Mouse (Mus musculus): ENCODE data around the gene Pvr.

Gene Pvr

DNA sequence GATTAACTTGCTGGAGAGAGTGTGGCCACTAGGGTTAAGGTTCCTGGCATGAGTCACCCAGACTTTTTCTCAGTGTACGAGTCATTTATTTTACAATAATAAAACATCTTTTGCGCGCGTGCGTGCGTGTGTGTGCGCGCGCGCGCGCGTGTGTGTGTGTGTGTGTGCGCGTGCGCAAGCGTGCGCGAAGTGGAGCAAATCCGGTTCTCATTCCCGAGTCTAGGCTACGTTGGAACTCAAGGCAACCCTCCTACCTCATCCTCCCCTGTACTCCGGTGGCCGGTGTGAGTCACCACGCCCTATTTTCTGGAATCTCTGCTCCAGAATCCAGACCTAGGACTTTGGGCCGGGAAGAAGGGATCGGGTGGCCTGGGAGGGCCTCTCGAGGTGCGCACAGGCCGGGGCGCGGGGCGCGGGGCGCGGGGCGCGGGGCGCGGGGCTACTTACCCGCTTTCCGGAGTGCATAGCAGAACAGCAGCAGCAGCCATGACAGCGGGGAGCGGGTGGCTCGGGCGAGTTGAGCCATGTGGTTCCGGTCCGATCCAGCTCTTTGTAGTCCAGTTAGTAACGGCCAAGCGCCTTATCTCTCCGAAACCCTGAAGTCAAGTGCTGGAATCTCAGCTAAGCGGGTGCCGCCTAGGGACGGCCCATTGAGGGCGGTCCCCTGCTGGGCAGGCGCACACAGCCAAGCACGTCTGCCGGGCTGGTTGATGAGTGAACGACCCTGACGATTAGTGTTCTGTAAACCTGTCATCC is at the start of gene Pvr:
Gene Pvr (minus strand): TSS at position 655 of the 756 bp plus-strand sequence.
- DNase-seq, result peak; percentile 86

DNA sequence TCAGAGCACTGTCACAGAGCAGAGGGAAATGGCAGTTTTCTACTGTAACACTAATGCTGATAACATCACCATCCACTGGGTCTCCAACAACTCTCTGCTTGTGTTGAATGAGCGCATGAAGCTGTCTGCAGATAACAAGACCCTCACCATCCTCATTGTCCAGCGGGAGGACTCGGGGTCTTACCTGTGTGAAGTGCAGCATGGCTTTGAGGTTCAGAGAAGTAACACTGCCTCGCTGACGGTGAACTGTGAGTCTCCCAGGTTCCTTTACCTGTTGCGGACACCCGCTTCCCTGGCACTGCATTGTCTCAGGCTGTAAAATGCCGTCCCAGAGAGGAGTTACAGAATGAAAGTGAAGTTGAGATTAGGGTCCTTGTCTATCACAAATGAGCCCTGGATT is 49.2 kb upstream of the Pvr start:
- no peak for DNase-seq

DNA sequence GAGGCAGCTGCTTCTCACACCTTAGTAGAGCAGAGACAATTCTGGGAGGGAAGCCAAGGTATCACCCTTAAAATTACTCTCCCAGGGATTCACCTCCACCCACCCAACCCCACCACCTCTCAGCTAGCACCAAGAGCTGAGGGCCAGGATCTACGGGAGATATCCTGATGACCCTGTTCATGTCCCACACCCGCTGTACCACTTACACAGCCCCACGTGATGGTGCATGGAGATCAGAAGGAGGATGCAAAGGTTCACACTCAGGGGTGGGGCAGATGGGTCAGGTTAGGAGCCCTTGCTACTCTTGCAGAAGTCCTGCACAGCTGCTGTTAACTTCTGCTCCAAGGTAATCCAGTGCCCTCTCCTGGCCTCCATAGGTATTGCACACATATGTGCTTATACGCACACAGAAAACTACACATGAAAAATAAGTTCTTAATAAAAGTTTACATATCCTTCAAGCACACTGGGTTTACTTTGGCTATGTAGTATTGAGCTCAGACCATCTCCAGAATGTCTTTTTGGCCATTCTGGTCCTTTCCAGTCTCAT is 48.7 kb upstream of the Pvr start:
- no peak for DNase-seq

DNA sequence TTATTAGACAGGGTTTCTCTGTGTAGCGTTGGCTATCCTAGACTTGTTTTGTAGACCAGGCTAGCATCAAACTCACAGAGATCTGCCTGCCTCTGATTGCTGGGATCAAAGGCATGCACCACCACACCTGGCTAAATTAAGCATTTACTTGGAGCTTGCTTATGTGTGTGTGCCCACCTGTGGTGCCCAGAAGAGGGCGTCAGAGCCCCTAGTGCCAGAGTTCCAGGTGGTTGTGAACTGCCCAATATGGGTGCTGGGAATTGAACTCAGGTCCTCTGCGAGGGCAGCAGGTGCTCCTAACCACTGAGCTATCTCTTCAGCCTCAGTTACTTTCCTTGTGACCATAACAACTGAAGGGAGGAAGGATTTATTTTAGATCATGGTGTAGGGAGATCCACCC is 48.1 kb upstream of the Pvr start:
- no peak for DNase-seq

DNA sequence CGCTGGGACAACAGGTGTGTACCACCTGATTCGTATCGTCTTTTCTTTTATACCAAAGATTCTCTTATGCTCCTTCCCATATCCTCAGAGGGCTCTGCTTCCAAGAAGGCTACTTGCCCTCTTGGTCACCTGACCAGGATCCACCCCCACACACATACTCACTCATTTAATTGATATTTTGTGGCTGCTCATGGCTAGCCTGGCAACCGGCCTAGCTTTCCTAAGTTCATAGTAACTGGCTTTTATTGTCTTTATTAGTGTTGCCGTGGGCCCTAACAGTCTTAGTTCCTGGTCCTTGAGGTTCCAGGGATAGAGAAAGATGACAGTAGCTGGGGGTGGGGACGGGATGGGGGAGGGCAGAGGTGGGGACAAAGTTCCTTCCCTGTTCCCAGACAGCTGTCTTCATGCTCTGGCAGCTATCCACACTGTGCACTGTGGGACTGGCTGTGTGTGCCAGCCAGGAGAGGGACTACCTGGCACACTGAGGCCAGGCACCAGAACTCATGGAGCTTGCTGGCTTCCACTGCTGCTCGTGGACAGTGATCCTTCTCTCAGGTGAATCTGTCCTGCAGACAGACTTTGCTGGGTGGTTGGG is 44.1 kb upstream of the Pvr start, which contains the start of gene Ceacam20:
Gene Ceacam20 (plus strand): TSS at position 428 of the 595 bp plus-strand sequence.
- DNase-seq, result no peak

DNA sequence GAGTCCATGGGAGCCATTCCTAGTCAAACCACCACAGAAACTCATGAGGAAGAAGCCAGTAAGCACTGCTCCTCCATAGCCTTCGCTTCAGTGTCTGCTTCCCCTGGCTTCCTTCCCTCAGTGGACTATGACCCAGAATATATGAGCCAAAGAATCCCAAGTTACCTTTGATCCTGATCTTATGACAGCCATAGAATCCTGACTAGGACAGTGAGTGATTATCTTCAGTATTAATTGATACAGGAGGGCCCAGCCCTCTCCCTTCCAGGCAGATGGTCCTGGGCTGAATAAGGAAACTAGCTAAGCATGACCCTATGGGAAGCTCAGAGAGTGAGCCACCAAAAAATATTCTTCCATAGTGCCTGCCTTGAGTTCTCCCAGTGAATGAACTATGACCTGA is 41.5 kb upstream of the Pvr start:
- DNase-seq, result no peak

DNA sequence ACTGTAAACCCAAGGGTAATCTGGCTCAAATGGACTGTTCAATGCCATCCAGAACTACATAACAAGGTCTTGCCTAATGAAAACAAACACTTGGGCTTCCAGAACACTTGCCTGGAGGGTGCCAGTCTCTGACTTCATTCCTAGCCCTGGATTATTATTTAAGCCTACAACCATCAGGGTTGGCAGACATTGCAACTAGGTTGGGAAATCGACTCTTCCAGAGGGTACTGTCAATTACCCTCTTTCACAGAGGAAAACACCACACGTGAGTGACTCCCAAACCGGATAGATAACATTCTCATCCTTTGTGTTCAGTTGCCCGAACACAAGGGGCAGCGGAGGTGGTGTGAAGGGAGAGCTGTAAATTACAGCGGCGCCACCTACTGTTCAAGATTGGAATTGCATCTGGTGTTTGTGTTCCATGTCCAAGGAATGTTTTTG is 35.4 kb upstream of the Pvr start:
- peak; percentile 92 for DNase-seq

DNA sequence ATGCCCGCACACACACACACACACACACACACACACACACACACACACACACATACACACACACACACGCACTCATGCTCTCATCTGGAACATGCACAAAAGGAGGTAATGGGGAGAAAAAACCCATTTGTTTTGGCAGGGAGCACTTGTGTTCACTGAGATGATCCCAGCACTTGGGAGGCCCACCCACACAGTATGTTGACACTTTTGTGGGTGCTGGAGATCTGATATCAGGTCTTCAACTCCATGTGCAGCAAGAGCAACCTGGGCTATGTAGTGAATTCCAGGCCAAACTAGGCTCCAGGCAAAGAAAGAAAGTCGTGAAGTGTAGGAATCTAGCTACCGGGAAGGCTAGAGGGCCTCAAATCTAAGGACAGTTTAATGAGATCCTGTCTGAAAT is 34.9 kb upstream of the Pvr start:
- DNase-seq, result no peak

DNA sequence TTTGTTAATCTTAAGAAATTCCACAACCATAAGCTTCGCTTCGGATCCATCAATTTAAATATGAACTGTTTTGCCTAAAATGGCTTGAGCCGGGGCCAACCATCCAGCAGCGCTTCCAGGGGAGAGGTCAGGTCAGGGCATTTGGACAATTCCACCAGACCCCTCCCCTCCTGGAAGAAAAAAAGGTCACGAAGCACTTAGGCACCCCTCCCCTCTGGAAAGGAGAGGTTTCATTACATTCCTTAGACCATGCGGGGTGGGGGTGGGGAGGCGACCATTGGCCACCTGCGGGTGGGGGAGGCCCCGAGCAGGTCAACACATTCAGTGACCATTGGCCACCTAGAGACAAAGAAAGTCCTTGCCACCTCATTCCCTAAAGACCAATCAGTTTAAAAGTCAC is 32.1 kb upstream of the Pvr start:
- DNase-seq, result no peak

DNA sequence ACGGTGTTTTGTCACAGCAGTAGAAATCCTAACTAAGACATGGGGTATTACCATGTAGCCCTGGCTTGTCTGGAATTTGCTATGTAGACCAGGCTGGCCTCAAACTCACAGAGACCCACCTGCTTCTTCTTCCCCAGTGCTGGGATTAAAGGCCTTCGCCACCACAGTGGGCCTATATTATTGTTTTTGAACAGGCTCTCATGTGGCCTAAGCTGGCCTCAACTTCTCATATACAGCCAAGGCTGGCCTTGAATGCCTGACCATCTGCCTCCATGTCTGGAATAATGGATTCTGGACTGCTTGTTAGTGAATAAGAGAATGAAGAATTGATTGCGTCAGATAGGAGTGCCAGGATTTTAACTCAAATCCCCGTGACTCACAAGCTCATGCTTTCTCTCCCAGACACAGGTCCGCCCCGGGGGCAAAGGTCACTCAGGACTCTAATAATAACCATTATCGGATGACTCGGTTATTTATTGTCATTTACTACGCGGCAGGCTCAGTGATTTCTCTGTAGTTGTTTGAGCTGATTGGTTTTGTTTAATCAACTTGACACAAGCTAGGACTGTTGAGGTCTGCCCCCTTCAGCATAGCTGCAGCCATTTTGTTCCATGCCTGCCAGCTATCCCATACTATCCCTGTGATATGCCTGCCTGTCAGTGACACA is 31.5 kb upstream of the Pvr start:
- no peak for DNase-seq

DNA sequence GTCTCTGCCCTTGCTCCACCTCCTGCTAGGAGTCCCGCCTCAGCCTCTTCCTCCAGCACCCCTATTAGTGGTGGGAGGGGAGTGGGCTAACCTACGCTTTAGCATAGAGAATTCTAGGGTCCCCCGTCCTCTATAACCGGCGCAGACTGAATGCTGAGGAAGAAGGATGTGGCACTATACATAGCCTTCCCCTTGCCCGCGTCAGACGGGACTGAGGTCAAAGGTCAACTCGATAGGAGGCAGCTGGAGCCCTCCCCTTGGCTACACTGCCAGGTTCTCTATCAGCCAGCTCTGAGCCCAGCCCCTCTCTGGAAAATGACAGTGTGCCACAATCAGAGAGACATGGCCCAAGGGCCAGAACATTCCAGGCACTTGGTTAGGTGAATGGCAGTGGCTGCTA is 29.6 kb upstream of the Pvr start, which contains the start of gene Igsf23:
Gene Igsf23 (minus strand): TSS at position 168 of the 400 bp plus-strand sequence.
- DNase-seq, result no peak

DNA sequence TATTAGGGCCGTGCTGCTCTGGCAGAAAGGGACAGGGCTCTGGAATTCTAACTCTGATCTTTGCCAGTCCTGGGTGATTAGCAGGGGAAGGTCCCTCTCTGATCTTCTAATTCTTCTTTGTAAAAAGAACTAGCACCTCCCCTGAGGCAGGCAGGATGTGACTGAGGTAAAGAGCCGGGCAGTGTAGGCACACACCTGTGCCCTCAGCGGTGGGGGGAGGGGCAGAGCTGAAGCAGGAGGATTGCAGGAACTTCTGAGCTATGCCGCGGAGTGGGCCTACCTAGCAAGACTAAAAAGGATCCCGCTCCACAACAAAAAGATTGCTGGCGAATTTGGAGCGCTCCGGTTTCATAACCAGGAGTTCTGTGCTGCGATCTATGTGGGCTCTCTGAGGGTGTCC is 29.0 kb upstream of the Pvr start:
- no peak for DNase-seq

DNA sequence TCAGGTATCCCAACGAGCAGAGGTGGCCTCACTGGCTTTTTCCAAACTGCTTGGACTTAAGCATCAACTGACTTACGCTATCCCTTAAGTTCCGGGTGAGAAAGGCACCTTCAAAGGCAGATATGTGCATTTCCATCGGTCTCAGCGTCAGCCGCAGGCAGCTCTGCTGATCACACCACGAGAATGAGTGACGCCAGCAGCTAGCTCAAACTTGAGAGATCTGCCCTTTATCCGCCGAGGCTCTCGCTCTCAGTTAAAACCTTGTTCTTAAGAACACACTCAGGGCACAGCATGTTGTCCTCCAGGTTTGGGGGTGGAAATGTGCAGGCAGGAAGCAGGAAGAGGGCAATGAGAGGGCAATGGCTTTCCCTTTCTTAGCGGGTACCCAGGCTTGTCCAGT is 28.0 kb upstream of the Pvr start:
- DNase-seq, result no peak

DNA sequence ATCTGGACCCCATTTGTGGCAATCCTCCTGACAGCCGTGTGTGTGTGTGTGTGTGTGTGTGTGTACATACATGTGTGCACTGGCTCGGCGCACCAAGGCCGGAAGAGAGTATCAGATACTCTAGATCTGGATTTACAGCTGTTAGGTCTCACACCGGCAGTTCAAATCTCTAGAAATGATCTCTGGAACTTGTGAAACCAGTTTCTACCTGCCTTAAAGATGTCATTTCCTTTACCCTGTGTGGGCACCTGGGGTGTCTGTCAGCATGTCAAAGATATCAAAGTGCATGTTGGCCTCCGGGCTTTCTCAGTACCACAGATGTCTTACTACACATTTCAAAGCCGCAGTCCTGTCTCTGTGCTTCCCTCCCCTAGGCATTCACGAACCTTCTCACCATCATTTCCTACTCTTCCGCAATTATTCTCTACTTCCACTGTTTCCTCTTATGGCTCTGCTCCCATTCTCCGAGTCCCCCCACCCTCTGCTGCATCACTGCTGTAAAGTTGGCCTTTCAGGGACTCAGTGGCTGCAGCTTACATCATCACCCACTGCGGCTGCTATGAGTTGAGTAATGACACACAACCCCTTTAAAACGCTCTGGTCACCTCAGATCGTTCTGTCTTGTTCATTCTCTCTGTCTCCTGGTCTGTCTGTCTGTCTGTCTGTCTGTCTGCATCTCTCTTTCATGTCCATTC is 25.0 kb upstream of the Pvr start:
- no peak for DNase-seq

DNA sequence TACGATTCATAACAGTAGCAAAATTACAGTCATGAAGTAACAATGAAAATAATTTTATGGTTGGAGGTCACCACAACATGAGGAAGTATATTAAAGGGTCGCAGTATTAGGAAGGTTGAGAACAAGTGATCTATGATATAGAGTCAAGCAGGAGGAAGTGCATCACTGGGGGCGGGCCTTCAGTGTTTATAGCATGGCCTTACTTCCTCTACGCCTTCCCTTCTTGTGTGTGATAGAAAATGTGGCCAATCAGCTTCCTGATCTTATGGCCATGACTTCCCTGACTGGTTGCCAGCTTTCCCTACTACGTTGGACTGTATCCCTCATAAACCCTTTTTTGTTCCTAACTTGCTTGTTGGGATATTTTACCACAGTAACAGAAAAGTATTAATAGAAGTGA is 24.2 kb upstream of the Pvr start:
- DNase-seq, result no peak

DNA sequence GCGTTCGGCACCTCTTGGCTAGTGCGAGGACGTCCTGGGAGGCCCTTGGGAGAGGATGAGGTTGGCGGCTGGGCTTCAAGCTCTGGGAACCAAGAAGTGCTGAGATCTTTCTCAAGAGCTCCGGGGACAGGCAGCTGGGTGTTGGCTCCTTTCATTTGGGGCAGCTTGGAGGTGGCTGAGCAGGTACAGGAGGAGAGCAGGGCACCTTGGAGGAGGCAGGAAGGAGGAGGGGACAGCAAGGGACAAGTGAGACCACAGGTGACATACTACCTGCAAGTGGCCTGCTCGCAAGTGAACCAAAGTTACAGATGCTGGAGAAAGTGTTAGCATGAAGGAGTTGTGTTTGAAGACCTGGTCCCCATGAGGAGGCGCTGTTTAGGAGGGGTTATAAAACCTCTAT is 23.7 kb upstream of the Pvr start:
- no peak for DNase-seq

DNA sequence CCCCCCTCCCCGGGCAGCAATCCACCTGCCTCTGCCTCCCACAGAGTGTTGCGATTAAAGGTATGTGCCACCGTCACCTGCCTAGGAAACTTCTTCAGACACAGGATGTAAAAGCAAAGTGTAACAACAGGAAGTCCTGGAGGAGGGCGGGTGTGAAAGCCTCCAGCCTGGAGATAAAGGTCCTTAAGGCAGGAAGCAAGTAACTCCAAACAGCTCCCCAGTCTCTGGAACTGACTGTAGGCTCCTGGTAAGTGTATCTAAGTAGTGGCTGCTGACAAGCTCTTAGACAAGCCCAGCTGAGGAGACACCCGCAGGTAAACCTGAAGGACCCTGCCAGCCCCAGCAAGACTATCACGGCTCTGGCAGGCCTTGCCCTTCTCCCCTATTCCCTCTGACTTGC is 19.3 kb upstream of the Pvr start:
- peak; percentile 27 for DNase-seq

DNA sequence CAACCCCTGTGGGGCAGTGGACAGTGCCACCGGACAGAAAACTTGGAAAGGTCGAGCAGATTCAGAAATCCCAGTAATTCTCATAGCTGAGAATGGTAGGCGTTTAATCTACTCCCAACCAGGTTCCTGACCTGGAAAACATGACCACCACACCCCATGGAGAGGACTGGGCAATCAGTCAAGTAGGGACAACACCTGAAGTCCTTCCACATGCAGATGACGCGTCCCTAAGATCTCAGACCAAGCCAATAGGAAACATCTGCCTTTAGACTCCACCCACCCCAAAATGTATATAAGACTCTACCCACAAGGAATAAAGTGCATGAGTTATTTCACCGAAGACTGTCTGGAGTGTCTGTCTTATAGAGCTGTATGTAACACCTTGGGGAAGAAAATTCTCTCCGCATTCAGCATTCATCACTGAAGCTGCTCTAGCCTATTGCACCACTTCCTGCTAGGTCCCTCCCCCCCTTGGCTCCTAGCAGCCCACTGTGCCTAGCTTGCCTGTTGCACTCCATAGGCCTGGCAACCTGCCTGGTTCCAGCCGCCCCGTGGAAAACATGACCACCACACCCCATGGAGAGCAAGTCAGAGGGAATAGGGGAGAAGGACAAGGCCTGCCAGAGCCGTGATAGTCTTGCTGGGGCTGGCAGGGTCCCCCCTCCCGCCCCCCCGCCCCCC is 18.7 kb upstream of the Pvr start:
- DNase-seq, result peak; percentile 86

DNA sequence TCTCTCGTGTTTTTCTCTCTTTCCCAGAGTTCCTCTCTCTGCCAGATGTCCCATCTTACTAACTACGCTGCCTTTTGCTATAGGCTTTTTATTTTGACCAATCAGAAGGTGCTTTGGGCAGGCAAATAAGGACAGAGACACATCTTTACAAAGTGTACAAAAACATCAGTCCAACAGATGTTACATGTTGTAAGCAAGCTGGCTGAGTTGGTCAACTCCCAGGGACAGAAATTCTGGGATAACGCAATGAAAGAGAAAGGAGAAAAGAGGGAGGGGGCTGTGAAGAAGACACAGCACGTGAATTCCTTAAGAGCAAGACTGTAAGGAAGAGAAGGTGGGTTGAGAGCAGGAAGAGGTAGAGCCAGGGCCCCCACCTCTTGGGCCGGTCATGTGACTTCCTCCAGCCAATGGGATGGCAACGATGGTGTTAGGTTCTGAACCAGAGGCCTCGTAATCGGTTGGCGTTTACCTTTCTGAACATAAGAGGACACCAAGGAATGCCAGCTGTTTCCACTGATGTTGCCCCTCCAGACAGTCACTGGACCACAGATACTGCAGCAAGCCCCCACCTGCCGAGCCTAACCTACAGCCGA is 16.4 kb upstream of the Pvr start:
- DNase-seq, result no peak

DNA sequence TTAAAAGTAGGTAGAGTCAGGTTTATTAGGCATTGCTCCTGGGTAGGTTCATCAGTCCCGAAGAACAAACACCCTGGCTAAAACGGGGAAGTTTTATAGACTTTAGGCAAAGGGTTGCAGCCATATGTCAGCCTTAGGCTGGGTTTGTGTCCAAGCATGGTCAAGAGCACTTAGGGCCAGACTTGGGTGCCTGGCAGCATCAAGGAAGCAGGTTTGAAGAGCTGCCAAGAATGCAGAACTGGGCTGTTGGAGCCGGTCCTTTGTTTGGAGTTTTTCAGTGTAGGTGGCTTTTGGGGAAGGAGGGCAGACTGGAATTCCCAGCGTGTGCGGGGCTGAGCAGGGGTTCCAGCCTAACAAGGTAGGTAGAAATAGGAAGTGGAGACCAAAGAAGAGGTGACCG is 15.0 kb upstream of the Pvr start:
- peak; percentile 54 for DNase-seq

DNA sequence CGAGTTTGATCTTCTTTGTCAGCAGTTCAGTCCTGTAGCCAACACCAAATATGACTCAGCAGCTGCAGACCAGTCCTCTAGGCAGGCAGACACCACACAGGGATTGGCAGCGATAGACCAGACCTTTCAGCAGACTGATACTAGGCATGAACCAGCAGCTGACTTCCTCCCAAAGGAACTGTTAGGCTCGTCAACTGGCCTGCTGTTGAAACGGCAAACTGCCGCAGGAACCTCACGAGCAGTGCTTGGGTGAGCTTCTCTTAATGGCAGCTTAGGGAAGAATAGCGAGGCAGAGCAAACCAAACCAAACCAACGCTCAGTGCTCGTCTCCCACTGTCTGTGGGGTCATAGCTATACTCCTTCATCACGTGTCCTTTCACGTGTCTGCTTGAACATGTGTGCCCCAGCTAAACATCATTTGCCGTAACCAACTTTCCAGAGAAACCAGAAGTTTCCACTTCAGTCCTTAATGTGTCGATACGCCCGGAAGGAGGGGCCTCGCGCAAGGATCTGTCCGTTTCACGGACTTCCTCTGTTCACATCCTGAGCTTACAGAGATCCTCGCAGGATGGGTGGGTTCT is 14.3 kb upstream of the Pvr start:
- DNase-seq, result no peak
